Mouse (Mus musculus): ENCODE results near the gene Gemin7.

Gene Gemin7

DNA sequence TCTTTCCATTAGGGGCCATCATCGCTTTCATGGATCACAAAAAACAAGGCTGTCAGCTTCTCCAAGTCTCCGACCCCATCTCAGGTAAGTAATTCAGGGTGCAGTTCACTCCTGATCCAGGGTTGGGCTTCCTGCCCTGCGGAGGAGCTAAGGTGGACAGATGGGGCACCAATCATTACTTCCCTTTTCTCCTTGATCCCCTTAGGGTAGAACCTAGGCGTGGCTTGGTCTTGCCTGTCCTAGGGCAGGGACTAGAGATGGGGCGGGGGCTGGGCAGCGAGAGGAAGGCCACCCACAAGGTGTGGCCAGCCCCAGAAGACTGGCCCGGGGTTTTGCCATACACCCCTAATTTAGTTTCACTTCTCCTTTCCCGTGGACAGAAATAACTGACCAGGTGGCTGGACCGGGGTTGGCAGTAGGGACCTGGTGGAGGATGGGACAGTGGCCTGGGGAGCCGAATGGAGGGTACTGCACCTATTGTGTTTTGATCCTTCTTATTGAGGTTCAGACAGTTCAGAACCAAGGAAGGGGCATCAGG, 551 bp upstream of the Gemin7 start:
- WGBS, result 28% methylated on average over 10 of the region's 10 CpGs

- 72% methylated on average over 3 of the region's 3 CpGs for WGBS
These were observed 1.8 kb downstream of the Gemin7 start for GRCm38 (mm10) chr7:19575559-19575958.

DNA sequence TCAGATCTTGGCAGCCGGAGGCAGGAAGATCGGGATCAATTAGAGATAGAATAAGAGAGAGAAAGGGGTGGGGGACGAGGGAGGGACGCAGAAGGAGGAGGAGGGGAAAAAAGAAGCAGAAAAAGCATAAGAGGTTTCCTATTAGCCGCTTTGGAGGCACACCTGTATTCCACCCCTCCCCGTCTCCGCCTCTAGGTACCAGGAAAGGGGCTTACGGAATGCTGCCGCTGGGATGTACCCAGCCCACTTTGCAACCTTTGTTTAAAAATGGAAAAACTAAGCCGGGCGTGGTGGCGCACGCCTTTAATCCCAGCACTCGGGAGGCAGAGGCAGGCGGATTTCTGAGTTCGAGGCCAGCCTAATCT, 3.6 kb downstream of the Gemin7 start:
- 13% methylated on average over 16 of the region's 16 CpGs for WGBS

- under 1% methylated on average over 53 of the region's 53 CpGs for WGBS
These were observed 4.2 kb downstream of the Gemin7 start for GRCm38 (mm10) chr7:19572926-19573775.

DNA sequence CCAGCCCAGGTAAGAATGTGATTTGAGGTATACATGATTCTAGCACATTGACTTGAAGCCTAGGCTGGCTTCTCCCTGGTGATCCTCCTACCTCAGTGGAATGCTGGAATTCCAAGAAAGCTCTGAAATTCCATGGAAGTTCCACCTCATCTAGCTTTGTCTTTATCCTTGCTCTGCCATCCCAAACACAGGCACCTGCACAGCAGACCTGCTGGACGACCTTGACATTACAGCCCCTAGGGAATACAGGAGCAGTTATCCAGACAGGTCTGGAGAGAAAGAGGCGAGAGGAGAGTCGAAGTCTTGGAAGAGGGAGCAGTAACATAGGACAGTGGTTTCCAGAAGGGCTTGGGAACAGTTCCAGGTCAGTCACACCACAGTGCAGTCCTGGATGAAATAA, 7.7 kb downstream of the Gemin7 start:
- WGBS, result 91% methylated on average over 3 of the region's 3 CpGs

- 90% methylated on average over 8 of the region's 8 CpGs for WGBS
These were observed 10.0 kb downstream of the Gemin7 start for GRCm38 (mm10) chr7:19567426-19567825.

- 95% methylated on average over 2 of the region's 2 CpGs for WGBS
These were observed 11.6 kb downstream of the Gemin7 start for GRCm38 (mm10) chr7:19565803-19566202.

- 89% methylated on average over 4 of the region's 4 CpGs for WGBS
These were observed 12.9 kb downstream of the Gemin7 start for GRCm38 (mm10) chr7:19564455-19564854.

DNA sequence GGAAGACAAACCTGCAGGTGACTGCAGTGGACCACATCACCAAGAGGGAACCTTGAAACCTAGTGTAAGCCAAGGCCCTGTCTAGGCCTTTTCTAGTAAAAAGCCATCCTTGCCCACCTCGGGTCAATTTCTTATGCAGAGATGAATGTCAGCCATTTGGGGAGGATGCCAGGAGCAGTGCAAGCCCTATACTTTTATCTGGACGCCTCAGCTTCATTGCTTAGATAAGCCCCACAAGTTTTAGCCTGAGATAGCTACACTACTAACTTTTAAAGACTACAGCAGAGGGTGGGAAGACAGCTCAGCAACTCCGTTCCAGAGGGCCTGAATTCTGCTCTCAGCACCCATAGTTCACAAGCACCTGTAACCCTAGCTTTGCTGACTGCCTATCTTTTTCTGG, 13.5 kb downstream of the Gemin7 start:
- WGBS, result 94% methylated on average over 3 of the region's 3 CpGs

- 1% methylated on average over 19 of the region's 19 CpGs for WGBS
These were observed 14.6 kb downstream of the Gemin7 start, which contains the start of gene Ppp1r37 for GRCm38 (mm10) chr7:19562643-19563410. Ppp1r37 (minus strand) TSS chr7:19563076.

GRCm38 (mm10) chr7:19561765-19562642, 15.4 kb downstream of the Gemin7 start:
- WGBS, result under 1% methylated on average over 102 of the region's 102 CpGs

- WGBS, result 2% methylated on average over 11 of the region's 11 CpGs
These were observed 16.0 kb downstream of the Gemin7 start for GRCm38 (mm10) chr7:19561431-19561764.

- WGBS, result 3% methylated on average over 11 of the region's 11 CpGs
These were observed 16.7 kb downstream of the Gemin7 start for GRCm38 (mm10) chr7:19560491-19561260.

DNA sequence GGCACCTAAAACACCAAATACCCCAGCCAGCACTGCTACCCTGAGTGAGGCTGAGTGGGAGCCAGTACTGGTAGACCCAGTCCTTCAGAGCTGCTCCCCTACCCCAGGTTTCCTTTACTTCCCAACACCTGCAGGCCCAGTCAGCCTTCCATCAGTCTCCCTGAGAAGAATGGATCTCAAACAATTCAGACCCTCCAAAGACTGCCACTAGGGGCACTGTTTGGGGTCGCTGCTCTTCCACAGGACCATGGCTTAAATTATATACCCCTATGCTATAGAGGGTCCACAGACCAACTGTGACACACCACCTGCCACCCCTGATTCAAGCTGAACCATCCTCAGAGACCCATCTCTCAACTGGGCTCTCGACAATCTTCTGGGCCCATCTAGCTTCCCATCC, 18.4 kb downstream of the Gemin7 start:
- WGBS, result 43% methylated on average over 2 of the region's 2 CpGs

DNA sequence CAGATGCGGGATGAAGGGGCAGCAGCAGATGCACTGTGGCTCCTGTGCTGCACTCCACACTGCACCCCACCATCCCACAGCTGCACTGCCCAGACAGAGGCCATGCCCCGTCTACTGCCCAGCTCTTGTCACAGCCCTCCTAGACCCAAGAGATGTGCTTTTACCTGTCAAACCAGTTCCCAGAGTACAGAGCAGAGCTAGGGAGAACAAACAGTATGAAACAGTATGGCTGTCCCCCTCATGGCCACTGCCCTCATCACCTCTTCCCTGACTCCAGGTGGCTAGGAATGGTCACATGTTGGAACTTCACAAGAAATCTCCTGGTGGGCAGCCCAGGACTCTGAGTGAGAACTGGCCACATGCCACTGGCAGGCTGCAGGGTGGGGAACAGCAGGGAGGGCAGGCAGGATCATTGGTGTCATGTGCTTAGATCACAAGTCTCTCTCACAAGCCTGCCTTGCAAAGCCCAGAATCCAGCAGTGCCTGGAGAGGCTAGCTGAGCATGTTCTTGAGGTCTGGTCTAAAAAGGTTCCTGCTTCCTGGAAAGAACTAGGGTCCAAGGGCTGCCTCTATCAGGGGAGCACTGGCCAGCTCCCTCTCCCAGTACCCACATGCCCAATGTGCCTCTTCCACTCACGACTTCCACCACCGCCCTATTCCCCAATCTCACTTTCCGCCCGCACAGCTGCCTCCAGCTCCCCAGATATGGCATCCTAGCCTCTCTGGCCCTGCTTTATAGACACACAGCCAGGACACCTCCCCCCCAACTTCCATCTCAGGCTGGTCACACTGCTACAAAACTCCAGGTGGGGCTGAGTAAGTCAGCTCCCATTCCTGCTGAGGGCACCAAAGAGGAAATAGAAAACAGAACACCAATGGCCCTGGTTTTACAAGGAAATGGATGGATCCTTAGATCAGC, 19.2 kb downstream of the Gemin7 start:
- WGBS, result 50% methylated on average over 6 of the region's 6 CpGs

GRCm38 (mm10) chr7:19557086-19557485, 20.3 kb downstream of the Gemin7 start:
- WGBS, result 98% methylated on average over 2 of the region's 2 CpGs

- WGBS, result 37% methylated on average over 1 of the region's 1 CpGs
These were observed 23.2 kb downstream of the Gemin7 start for GRCm38 (mm10) chr7:19554168-19554567.

DNA sequence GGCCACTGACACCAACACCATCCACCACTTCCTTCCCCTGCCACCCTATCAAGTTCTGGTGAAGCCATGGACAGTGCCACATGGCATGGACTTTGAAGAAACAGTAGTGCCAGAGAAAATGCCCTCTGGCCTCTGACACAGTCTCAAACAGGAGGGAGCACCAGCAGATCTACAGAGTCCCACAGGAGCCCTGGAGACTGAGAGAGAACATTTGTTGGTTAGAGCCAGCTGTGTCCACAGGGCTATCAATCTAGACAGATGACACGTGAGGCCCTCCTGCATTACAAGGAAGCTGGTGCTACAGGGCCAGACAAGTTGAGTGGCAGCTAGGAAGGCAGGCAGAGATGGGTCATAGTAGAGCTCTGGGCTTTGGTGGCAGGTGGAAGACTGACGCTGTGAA, 25.0 kb downstream of the Gemin7 start:
- WGBS, result 78% methylated on average over 2 of the region's 2 CpGs

DNA sequence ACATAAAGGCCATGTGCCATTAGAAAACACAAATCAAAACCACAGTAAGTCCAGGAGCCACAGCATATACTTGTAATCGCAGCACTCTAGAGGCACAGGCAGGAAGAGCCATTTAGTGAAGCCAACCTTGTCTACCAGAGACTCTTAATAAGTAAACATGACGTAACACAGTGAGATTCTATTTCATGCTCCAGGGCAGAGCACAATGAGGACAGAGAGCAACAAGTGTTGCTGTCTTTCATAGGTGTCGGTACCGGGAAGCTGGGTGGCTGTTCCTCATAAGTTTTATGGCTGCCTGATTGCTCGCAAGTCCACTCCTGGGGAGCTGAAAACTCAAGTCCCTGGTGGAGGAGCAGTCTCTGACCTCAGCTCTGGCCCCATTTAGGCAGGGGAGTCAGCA, 25.8 kb downstream of the Gemin7 start:
- WGBS, result 68% methylated on average over 5 of the region's 5 CpGs

GRCm38 (mm10) chr7:19549394-19549793, 28.0 kb downstream of the Gemin7 start:
- WGBS, result 95% methylated on average over 10 of the region's 10 CpGs

Measured in cerebral cortex, adult 2 months (tissue).